Mouse (Mus musculus) lung, adult 2 months (tissue): ENCODE results near the gene Arfip1.

Experiments used
- CTCF ChIP-seq: fragments of 200-500 bp; IDR thresholded peaks from 2 replicates; pipeline ENCODE4 v1.5.1; 2011; ENCODE audit warnings: mild to moderate bottlenecking, low read length, control low read depth; ENCODE audit not compliant: insufficient read depth
- POLR2A ChIP-seq: fragments of 200-500 bp; IDR thresholded peaks from 2 replicates; pipeline ENCODE4 v1.6.1; 2011; ENCODE audit warnings: low read depth, mild to moderate bottlenecking, control low read depth, low read length, borderline replicate concordance; ENCODE audit errors: extremely low read depth

DNA sequence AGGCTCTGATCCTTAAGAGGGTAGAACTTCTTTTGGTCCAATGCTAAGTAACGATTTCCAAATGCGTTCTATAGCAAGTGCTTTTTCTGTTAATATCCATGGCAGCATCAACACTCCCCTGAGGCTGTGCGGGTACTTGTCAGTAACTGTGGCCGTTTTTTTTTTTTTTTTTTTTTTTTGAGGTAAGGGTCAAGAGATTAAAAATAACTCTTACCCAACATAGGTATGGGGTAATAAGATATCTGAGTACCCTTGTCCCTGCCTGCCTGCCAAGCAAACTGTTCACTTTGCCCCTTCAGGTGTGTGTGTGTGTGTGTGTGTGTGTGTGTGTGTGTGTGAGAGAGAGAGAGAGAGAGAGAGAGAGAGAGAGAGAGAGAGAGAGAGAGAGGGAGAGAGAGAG lies 98.1 kb downstream of the Arfip1 start:
- no peak for TF ChIP-seq CTCF
- TF ChIP-seq POLR2A, result no peak
